Mouse (Mus musculus) brown adipose tissue, adult 24 weeks (tissue): ENCODE measurements at regions not wholly inside any gene's neighbourhood (a gene's known extent, or its start where the extent isn't known, plus 50 kb on each side); places are given as distances from the start of the nearest gene placed in this dataset.

Experiments
- H3K27ac ChIP-seq: fragments of 200-500 bp; replicated peaks from 2 replicates; pipeline ENCODE4 v1.5.1; 2012; ENCODE audit warnings: low read depth, mild to moderate bottlenecking, low read length
- H3K4me1 ChIP-seq: fragments of 200-500 bp; 2 replicates; pipeline ENCODE4 v1.6.1; 2012; ENCODE audit warnings: low read length, mixed read lengths; ENCODE audit not compliant: control insufficient read depth, insufficient read depth, insufficient read length
- H3K4me3 ChIP-seq: fragments of 200-500 bp; 2 replicates; pipeline ENCODE4 v1.5.1; 2012; ENCODE audit warnings: low read depth, mild to moderate bottlenecking, low read length, moderate library complexity; ENCODE audit not compliant: insufficient read depth

- Histone ChIP-seq H3K4me3 (no peak overlapping the region), H3K4me1 (no peaks in the 10 kb centered on the region), H3K27ac (no peak overlapping the region)
These were observed 215.3 kb downstream of the Mreg start for GRCm38 (mm10) chr1:71996828-71997227.

GRCm38 (mm10) chr1:71996234-71996619, 215.9 kb downstream of the Mreg start:
- H3K4me1 ChIP-seq: no peaks in the 10 kb centered on the region
- no peak overlapping the region for H3K27ac ChIP-seq
- H3K4me3 ChIP-seq: no peak overlapping the region

GRCm38 (mm10) chr1:71995573-71996233, 216.4 kb downstream of the Mreg start:
- H3K4me3 ChIP-seq: no peak overlapping the region
- no peak overlapping the region for H3K27ac ChIP-seq
- no peaks in the 10 kb centered on the region for H3K4me1 ChIP-seq

- no peak overlapping the region for H3K27ac ChIP-seq
- no peak overlapping the region for H3K4me3 ChIP-seq
- H3K4me1 ChIP-seq: no peaks in the 10 kb centered on the region
These were observed 221.2 kb downstream of the Mreg start for GRCm38 (mm10) chr1:71990936-71991335.

- H3K27ac ChIP-seq: no peak overlapping the region
- no peaks in the 10 kb centered on the region for H3K4me1 ChIP-seq
- H3K4me3 ChIP-seq: no peak overlapping the region
These were observed 224.0 kb downstream of the Mreg start for GRCm38 (mm10) chr1:71988086-71988485.

GRCm38 (mm10) chr1:71986047-71986446, 226.1 kb downstream of the Mreg start:
- no peak overlapping the region for H3K27ac ChIP-seq
- no peaks in the 10 kb centered on the region for H3K4me1 ChIP-seq
- no peak overlapping the region for H3K4me3 ChIP-seq

GRCm38 (mm10) chr1:71983786-71984185, 228.3 kb downstream of the Mreg start:
- H3K4me3 ChIP-seq: no peak overlapping the region
- no peak overlapping the region for H3K27ac ChIP-seq

GRCm38 (mm10) chr1:71982423-71983262, 229.5 kb downstream of the Mreg start:
- no peak overlapping the region for H3K4me3 ChIP-seq
- H3K27ac ChIP-seq: no peak overlapping the region
- no peaks in the 10 kb centered on the region for H3K4me1 ChIP-seq

More at GRCm38 (mm10) chr1:71983786-71984185, 228.3 kb downstream of the Mreg start:
- H3K4me1 ChIP-seq: no peaks in the 10 kb centered on the region

GRCm38 (mm10) chr1:71980624-71981023, 231.5 kb downstream of the Mreg start:
- H3K4me3 ChIP-seq: no peak overlapping the region
- H3K4me1 ChIP-seq: no peaks in the 10 kb centered on the region
- H3K27ac ChIP-seq: no peak overlapping the region

- no peak overlapping the region for H3K4me3 ChIP-seq
- no peak overlapping the region for H3K27ac ChIP-seq
- no peaks in the 10 kb centered on the region for H3K4me1 ChIP-seq
These were observed 232.8 kb downstream of the Mreg start for GRCm38 (mm10) chr1:71979261-71979660.

GRCm38 (mm10) chr1:71977361-71977760, 234.7 kb downstream of the Mreg start:
- Histone ChIP-seq H3K4me1 (no peaks in the 10 kb centered on the region), H3K27ac (no peak overlapping the region)

GRCm38 (mm10) chr1:71974715-71975114, 237.4 kb downstream of the Mreg start:
- Histone ChIP-seq H3K4me1 (no peaks in the 10 kb centered on the region), H3K4me3 (no peak overlapping the region), H3K27ac (no peak overlapping the region)

More at GRCm38 (mm10) chr1:71977361-71977760, 234.7 kb downstream of the Mreg start:
- H3K4me3 ChIP-seq: no peak overlapping the region

GRCm38 (mm10) chr1:71971943-71972342, 240.2 kb downstream of the Mreg start:
- no peak overlapping the region for H3K27ac ChIP-seq
- no peaks in the 10 kb centered on the region for H3K4me1 ChIP-seq
- no peak overlapping the region for H3K4me3 ChIP-seq

- no peak overlapping the region for H3K27ac ChIP-seq
- H3K4me1 ChIP-seq: no peaks in the 10 kb centered on the region
- no peak overlapping the region for H3K4me3 ChIP-seq
These were observed 241.3 kb downstream of the Mreg start for GRCm38 (mm10) chr1:71970771-71971170.

- no peak overlapping the region for H3K4me3 ChIP-seq
- H3K27ac ChIP-seq: peak overlapping the region; percentile 23
- H3K4me1 ChIP-seq: no peaks in the 10 kb centered on the region
These were observed 244.5 kb downstream of the Mreg start for GRCm38 (mm10) chr1:71967574-71968104.
